Mouse (Mus musculus) lung, embryonic 15.5 days (tissue): Measurements from ENCODE around the gene Vps37b. TPM values are rescaled to one million over a fixed set of nuclear protein-coding genes. Genes with fewer than 3 reads are reported as not detected.
A peak's percentile ranks its signal among the peaks of the same experiment; 100 is the strongest.

Experiments
- ATAC-seq: fragments of 200-750 bp; cut with Nextera tagmentation; 2 replicates; pipeline ENCODE4 v1.8.0; 2017; ENCODE audit warnings: moderate number of reproducible peaks, borderline replicate concordance; ENCODE audit not compliant: low FRiP score, low TSS enrichment; ENCODE audit errors: extremely low read depth
- H3K27ac ChIP-seq: fragments of 300-500 bp; sonication (generic); 2 replicates; pipeline ENCODE4 v1.5.1; 2015; ENCODE audit warnings: moderate library complexity, mild to moderate bottlenecking, inconsistent platforms
- H3K27me3 ChIP-seq: fragments of 300-500 bp; sonication (generic); 2 replicates; pipeline ENCODE4 v1.6.1; 2015; ENCODE audit warnings: inconsistent platforms
- H3K36me3 ChIP-seq: fragments of 300-500 bp; sonication (generic); 2 replicates; pipeline ENCODE4 v1.6.1; 2015; ENCODE audit warnings: inconsistent platforms
- H3K4me1 ChIP-seq: fragments of 300-500 bp; sonication (generic); 2 replicates; pipeline ENCODE4 v1.6.1; 2015; ENCODE audit warnings: inconsistent platforms
- H3K4me2 ChIP-seq: fragments of 300-500 bp; sonication (generic); 2 replicates; pipeline ENCODE4 v1.6.1; 2015; ENCODE audit warnings: inconsistent platforms, mild to moderate bottlenecking, moderate library complexity
- H3K4me3 ChIP-seq: fragments of 300-500 bp; sonication (generic); 2 replicates; pipeline ENCODE4 v1.5.1; 2015; ENCODE audit warnings: mild to moderate bottlenecking, inconsistent platforms
- H3K9ac ChIP-seq: fragments of 300-500 bp; sonication (generic); 2 replicates; pipeline ENCODE4 v1.6.1; 2015; ENCODE audit warnings: inconsistent platforms
- H3K9me3 ChIP-seq: fragments of 300-500 bp; sonication (generic); 2 replicates; pipeline ENCODE4 v1.6.1; 2016; ENCODE audit warnings: inconsistent platforms
- WGBS: fragments of 180-500 bp; shearing (Covaris S2); methylation state at CpG from one replicate; pipeline ENCODE4 v1.1.7; 2015; 5-methylcytosine and 5-hydroxymethylcytosine counted together
- polyA plus RNA-seq: library from polyadenylated mRNA; unstranded; fragments of >200 nt; fragmentation: Nextera tagmentation; extraction: Ambion mirVana; gene quantifications from 2 replicates; pipeline ENCODE4 v1.2.1, GENCODE M21; 2015

Vps37b gene
- polyA plus RNA-seq, 1 experiment from 2014 or later: 41.3 TPM

DNA sequence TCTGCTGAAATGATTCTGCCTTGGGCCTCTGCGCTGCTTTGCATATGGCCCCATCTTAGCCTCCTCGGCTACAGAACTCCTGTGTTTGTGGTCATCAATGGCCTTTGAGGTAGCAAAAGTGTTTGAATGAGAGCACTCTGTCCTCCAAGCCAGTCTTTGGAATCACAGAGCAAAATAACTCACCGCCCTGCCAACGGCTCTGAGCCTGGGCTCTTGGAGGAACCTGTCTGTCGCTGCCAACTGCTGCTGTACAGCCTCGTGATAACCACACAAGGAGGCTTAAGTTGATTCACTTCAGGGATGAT, 50.9 kb downstream of the Vps37b start:
- Histone ChIP-seq H3K9ac (no peak overlapping the region), H3K27me3 (peaks cover 5% of the 10 kb centered on the region; the same call in 1 of the 2 replicates), H3K4me3 (no peak overlapping the region), H3K36me3 (no peaks in the 10 kb centered on the region), H3K4me1 (peaks cover 15% of the 10 kb centered on the region; the same call in 1 of the 2 replicates), H3K9me3 (no peaks in the 10 kb centered on the region), H3K4me2 (no peak overlapping the region), H3K27ac (no peak overlapping the region)
- no peak for ATAC-seq
- 66% methylated on average over 6 of the region's 6 CpGs for WGBS

DNA sequence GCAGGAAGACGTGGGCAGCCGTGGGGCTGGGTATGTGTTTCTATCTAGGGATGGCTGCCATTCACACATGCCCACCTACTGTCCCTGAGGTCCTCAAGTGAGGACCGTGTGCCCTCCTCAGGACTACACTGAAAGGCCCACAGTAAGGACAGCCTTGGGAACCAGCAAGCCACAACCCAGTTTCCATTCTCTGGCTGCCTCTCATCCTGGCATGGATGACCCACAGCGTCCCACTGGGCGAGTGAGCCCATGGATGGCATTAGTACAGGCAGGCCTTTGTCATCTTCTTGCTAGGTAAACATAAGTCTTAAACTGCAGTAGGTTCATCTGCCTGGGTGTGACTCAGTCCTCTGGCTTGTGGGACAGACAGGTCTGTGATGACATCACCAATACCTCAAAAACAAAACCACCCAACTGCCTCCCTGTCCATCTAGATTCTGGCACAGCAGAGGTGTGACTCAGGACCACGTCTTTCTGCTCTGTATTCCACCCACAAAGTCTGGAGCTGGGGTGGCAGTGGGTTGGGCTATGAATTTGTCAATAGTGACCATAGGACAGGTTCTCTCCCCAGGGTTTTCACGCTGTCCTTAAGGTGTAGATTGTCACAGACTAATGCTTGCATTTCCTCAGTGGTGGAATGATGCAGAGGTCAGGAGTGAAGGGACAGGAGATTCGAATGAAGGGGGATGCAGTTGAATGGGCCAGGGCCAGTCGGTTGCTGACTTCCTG, 51.4 kb downstream of the Vps37b start:
- Histone ChIP-seq H3K4me1 (peaks cover 20% of the 10 kb centered on the region; the same call in 1 of the 2 replicates), H3K4me3 (no peak overlapping the region), H3K9ac (no peak overlapping the region), H3K9me3 (no peaks in the 10 kb centered on the region), H3K27me3 (peaks cover 10% of the 10 kb centered on the region; the same call in 1 of the 2 replicates), H3K36me3 (no peaks in the 10 kb centered on the region), H3K27ac (no peak overlapping the region), H3K4me2 (no peak overlapping the region)
- ATAC-seq: no peak
- WGBS: 66% methylated on average over 9 of the region's 9 CpGs

DNA sequence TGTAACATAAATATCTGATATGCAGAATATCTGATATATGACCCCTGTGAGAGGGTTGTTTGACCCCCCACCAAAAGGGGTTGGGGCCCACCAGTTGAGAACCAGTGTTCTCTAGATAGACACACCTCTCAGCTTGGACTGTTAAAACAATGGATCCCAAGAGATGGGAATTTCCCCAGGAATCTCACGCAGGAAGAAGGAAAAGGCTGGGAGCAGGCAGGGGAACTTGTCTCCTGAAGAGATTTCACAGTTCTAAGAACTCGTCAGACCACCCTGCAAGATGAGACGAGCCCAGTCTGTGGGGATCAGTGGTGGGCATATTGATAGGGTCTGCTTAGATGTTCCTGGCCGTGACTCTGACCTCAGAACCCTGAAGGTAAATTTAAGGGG, 52.1 kb downstream of the Vps37b start:
- WGBS: 35% methylated on average over 4 of the region's 4 CpGs
- Histone ChIP-seq H3K36me3 (no peaks in the 10 kb centered on the region), H3K4me1 (peaks cover 26% of the 10 kb centered on the region; the same call in 1 of the 2 replicates), H3K4me2 (no peak overlapping the region), H3K27ac (no peak overlapping the region), H3K27me3 (peaks cover 17% of the 10 kb centered on the region; the same call in 1 of the 2 replicates), H3K9me3 (no peaks in the 10 kb centered on the region), H3K4me3 (no peak overlapping the region), H3K9ac (no peak overlapping the region)
- no peak for ATAC-seq

DNA sequence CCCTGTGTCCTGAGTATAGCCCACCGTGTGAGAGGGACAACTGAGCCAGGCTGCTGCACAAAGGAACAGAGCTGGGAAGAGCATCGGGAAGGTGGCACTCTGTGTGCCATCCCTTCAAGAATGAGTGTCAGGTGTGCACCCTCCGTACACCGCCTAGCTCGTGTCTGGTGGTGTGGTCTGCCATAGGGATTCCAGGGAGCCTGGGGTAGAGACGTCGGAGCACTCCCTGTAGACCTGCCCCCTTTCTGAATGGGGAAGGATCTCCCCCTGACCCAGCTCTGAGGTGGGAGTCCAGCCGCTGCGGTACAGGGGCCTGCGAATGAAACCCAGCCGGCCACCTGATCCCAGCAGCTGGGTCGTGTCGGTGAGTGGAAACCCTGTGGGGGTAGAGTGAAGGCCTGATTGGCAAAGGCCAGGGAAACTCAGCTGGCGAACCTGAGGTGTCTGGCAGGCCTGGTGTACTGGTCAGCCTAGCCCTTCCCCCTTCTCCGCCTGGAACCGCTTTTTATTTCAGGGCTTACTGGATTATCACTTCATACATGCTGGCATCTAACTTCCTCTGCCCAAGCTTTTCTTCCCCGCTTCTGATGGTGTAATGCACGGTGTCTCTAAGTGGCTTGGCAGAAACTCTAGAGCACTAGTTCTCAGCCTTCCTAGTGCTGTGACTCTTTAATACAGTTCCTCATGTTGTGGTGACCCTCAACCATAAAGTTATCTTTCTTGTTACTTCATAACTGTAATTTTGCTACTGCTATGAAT, 52.7 kb downstream of the Vps37b start:
- no peaks in the 10 kb centered on the region for H3K36me3 ChIP-seq
- no peak overlapping the region for H3K4me2 ChIP-seq
- H3K27me3 ChIP-seq: peaks cover 22% of the 10 kb centered on the region; the same call in 1 of the 2 replicates
- H3K4me3 ChIP-seq: no peak overlapping the region
- H3K27ac ChIP-seq: no peak overlapping the region
- H3K4me1 ChIP-seq: peaks cover 31% of the 10 kb centered on the region
- WGBS: 67% methylated on average over 18 of the region's 18 CpGs
- H3K9me3 ChIP-seq: no peaks in the 10 kb centered on the region
- no peak overlapping the region for H3K9ac ChIP-seq
- ATAC-seq: no peak

DNA sequence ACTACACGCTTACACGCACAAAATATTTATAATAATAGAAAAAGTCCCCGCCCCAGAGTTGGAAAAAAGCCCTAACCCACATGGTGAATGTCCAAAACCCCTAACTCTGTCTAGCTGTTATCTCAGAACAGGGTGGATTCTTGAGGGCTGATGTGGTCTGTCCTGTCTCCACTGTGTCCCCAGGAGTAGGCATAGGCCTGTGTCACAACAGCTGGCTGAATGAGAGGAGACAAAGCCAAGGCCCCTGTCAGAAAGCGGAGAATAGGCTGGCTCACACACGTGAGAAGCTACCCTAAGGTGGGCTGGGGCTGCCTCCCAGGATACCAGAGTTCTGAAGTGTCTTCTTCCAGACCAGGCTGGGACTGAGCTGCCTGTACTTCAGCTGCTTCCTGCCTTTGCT, 53.9 kb downstream of the Vps37b start:
- peaks cover 39% of the 10 kb centered on the region for H3K4me1 ChIP-seq
- no peaks in the 10 kb centered on the region for H3K36me3 ChIP-seq
- 67% methylated on average over 5 of the region's 5 CpGs for WGBS
- ATAC-seq: no peak
- H3K27ac ChIP-seq: no peak overlapping the region
- no peaks in the 10 kb centered on the region for H3K9me3 ChIP-seq
- H3K9ac ChIP-seq: no peak overlapping the region
- peaks cover 25% of the 10 kb centered on the region; the same call in 1 of the 2 replicates for H3K27me3 ChIP-seq
- H3K4me2 ChIP-seq: no peak overlapping the region
- H3K4me3 ChIP-seq: no peak overlapping the region

DNA sequence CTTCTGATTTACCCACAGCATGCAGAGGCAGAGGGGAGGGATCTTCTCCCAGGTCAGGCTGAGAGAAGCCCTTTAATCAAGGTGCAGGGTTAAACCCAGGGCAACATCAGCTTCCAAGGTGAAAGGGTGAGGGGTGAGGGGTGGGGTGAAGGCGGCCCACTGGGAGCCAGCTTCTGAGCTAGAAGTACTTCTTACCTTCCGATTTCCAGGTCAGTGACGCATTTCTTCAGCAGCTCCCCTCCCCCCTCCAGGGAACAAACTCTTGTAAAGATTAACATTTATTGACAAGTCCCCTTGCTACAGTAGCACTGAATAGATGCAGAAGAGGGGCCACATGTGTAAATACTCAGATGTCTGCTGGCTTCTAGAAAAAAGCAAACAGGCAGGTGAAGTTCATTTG, 54.8 kb downstream of the Vps37b start:
- H3K27ac ChIP-seq: no peak overlapping the region
- no peak overlapping the region for H3K4me3 ChIP-seq
- no peak overlapping the region for H3K9ac ChIP-seq
- ATAC-seq: no peak
- H3K27me3 ChIP-seq: peaks cover 31% of the 10 kb centered on the region; the same call in 1 of the 2 replicates
- WGBS: 37% methylated on average over 3 of the region's 3 CpGs
- H3K4me1 ChIP-seq: peaks cover 39% of the 10 kb centered on the region
- H3K36me3 ChIP-seq: no peaks in the 10 kb centered on the region
- H3K4me2 ChIP-seq: no peak overlapping the region
- H3K9me3 ChIP-seq: no peaks in the 10 kb centered on the region

DNA sequence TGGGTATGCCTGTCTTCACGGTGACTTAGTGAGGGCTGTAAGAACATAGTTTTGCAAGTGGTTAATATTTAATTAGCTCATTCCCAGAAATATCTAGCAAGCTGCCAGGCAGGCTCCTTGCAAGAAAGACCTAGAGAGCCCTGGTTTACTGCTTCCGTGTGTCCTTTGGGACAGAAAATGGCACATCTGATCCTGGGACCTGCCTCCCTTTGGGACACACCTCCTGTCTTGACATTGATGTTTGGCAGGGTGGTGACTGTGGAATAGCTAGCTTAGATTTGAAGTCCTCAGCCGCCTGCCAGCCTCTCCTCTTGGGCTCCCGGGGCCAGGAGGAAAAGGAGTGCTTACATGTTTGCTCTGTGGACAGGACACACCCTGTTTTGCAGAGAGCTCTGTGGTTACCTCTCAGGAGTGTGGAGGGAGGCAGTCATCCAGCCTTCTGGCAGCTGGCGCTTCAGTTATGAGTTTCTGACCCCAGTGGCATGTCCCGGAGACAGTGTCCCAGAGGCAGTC, 56.3 kb downstream of the Vps37b start:
- H3K36me3 ChIP-seq: no peaks in the 10 kb centered on the region
- no peak overlapping the region for H3K4me3 ChIP-seq
- 34% methylated on average over 6 of the region's 6 CpGs for WGBS
- peaks cover 31% of the 10 kb centered on the region; the same call in 1 of the 2 replicates for H3K27me3 ChIP-seq
- H3K4me1 ChIP-seq: peaks cover 38% of the 10 kb centered on the region
- no peaks in the 10 kb centered on the region for H3K9me3 ChIP-seq
- no peak overlapping the region; the same call in 1 of the 2 replicates for H3K9ac ChIP-seq
- peak overlapping the region; percentile 96 for H3K4me2 ChIP-seq
- ATAC-seq: no peak
- peak overlapping the region; percentile 70 for H3K27ac ChIP-seq

DNA sequence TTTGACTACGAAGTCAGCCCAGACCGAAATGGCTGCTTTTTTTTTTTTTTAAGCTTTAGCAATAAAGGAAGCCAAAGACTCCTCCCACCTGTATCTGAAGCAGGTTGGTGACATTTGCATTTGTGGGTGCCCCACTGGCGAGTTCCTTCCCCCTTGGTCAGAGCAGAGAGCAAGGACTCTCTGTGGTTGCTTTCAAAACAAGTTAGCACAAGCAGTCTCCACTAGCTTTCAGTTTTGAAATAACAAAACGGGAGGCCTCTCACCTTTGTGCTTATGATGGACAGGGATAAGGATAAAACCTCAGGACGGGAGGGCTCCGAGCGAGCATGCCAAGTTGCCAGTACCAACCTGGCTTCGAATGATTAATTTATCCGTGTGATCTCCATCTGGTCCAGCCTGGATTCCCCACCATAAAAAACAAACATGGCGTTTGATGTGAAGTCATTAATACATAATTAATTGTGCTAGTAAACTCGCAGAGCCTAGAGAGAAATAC, 57.4 kb downstream of the Vps37b start:
- Histone ChIP-seq H3K4me2 (peak overlapping the region; percentile 96), H3K4me3 (peak overlapping the region; percentile 71), H3K36me3 (no peaks in the 10 kb centered on the region), H3K27ac (no peak overlapping the region), H3K9ac (no peak overlapping the region), H3K9me3 (no peaks in the 10 kb centered on the region), H3K27me3 (peaks cover 31% of the 10 kb centered on the region; the same call in 1 of the 2 replicates), H3K4me1 (peaks cover 34% of the 10 kb centered on the region)
- no peak for ATAC-seq
- 20% methylated on average over 11 of the region's 11 CpGs for WGBS

DNA sequence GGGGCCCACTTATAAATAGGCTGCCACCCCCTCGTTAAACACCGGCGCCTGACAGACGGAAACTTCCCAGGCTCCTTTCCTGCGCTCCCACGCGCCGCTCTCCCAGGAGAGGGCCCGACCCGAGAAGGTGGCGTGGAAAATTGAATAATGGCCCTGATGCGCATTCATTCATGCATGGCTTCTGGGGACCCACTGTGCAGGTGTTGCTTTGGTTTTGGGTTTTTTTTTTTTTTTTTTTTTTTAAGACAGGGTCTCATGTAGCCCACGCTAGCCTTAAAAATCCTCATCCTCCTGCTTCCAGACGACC, 57.9 kb downstream of the Vps37b start:
- H3K4me1 ChIP-seq: peaks cover 34% of the 10 kb centered on the region
- peaks cover 31% of the 10 kb centered on the region; the same call in 1 of the 2 replicates for H3K27me3 ChIP-seq
- WGBS: under 1% methylated on average over 14 of the region's 14 CpGs
- no peaks in the 10 kb centered on the region for H3K9me3 ChIP-seq
- ATAC-seq: no peak
- peak overlapping the region; percentile 71 for H3K4me3 ChIP-seq
- no peaks in the 10 kb centered on the region for H3K36me3 ChIP-seq
- H3K27ac ChIP-seq: peak overlapping the region; percentile 50; the same call in 1 of the 2 replicates
- peak overlapping the region; percentile 96 for H3K4me2 ChIP-seq
- peak overlapping the region; percentile 60 for H3K9ac ChIP-seq

DNA sequence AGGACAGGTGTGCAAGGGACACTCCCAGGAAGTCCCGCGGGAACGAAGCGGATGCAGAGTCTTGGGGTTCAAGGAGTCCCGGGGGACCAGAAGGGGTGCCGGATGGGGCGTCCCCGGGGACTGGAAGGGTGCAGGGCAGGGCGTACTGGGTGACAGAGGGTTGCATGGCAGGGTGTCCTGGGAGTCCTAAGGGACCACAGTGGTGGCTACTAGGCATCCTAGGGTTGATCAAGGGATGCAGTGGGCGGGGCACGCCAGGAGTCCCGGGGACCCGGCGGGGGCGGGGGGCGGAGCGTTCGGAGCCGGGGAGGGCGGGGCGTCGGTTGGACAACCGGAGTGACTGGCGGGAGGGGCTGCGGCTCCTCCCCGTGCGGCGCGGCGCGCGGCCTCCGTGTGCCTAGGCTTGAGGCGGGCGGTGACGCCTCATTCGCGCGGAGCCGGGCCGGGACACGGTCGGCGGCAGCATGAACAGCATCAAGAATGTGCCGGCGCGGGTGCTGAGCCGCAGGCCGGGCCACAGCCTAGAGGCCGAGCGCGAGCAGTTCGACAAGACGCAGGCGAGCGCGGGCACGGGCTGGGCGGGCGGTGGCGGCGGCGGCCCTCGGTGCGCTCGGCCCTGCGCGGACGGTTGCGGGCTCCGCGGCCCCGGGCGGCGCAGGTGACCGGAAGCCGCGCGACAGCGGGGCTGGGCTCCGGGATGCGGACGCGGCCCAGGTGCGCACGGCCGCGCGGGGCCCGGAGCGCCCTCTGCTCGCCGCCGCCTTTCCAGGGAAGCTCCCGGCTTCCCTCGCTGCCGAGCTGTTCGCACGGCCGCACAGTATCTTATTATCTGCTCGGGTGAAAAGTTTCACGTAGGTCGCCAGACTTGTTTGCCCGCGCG, 58.5 kb downstream of the Vps37b start, which contains the start of gene Hip1r:
Gene Hip1r (plus strand): TSS at position 330 of the 880 bp plus-strand sequence.
- H3K4me1 ChIP-seq: peaks cover 34% of the 10 kb centered on the region
- H3K27ac ChIP-seq: peak within 1 kb of the TSS; percentile 50
- H3K9me3 ChIP-seq: no peaks in the 10 kb centered on the region
- ATAC-seq: peak; percentile 71
- no peaks in the 10 kb centered on the region for H3K36me3 ChIP-seq
- H3K4me2 ChIP-seq: peak within 1 kb of the TSS; percentile 96
- WGBS: under 1% methylated on average over 88 of the region's 106 CpGs
- H3K9ac ChIP-seq: peak within 1 kb of the TSS; percentile 60
- peak within 1 kb of the TSS; percentile 71 for H3K4me3 ChIP-seq
- peaks cover 31% of the 10 kb centered on the region; the same call in 1 of the 2 replicates for H3K27me3 ChIP-seq

DNA sequence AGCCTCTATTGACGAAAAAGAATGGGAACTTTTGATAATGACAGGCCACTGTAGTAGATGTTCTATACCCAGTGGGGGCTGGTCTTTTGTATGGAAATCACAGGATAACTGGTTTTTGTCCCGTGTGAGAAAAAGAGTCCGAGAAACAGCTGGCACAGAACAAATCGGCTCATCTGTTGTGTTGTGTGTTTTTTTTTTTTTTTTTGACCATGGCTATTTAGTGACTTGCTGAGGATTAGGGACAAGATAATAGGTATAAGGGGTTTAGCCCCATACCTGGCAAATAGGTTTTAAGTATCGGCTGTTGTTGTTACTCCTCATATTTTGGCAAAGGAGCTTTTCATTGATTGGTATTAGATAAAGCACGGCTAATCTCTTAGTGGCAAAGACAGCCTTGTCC, 59.6 kb downstream of the Vps37b start:
- peaks cover 27% of the 10 kb centered on the region for H3K4me1 ChIP-seq
- H3K9ac ChIP-seq: no peak overlapping the region
- no peaks in the 10 kb centered on the region for H3K9me3 ChIP-seq
- no peak overlapping the region for H3K27ac ChIP-seq
- ATAC-seq: no peak
- no peak overlapping the region for H3K4me3 ChIP-seq
- 68% methylated on average over 6 of the region's 6 CpGs for WGBS
- no peak overlapping the region for H3K4me2 ChIP-seq
- H3K27me3 ChIP-seq: peaks cover 31% of the 10 kb centered on the region; the same call in 1 of the 2 replicates
- H3K36me3 ChIP-seq: no peaks in the 10 kb centered on the region
